Mouse (Mus musculus) liver, adult 2 months (tissue): Measurements from ENCODE around the gene Pdpk1. TPM values are rescaled to one million over a fixed set of nuclear protein-coding genes. Genes with fewer than 3 reads are reported as not detected.

ENCODE experiments used
- DNase-seq: peaks from one replicate; pipeline ENCODE4 v3.0.0-alpha.2; 2011; ENCODE audit warnings: low read depth, low spot score; ENCODE audit errors: extremely low read depth
- H3K27ac ChIP-seq: fragments of 200-500 bp; replicated peaks from 2 replicates; pipeline ENCODE4 v1.5.1; 2012; ENCODE audit warnings: low read depth, mild to moderate bottlenecking, control low read depth, inconsistent platforms, low read length; ENCODE audit not compliant: insufficient read depth
- H3K27me3 ChIP-seq: fragments of 200-500 bp; 2 replicates; pipeline ENCODE4 v1.6.1; 2012; ENCODE audit warnings: mild to moderate bottlenecking, moderate library complexity, low read length, inconsistent platforms; ENCODE audit not compliant: control insufficient read depth, insufficient read depth
- H3K36me3 ChIP-seq: fragments of 200-500 bp; 2 replicates; pipeline ENCODE4 v1.6.1; 2012; ENCODE audit warnings: low read length, inconsistent platforms; ENCODE audit not compliant: control insufficient read depth, insufficient read depth
- H3K4me1 ChIP-seq: fragments of 200-500 bp; 2 replicates; pipeline ENCODE4 v1.6.1; 2011; ENCODE audit warnings: low read length; ENCODE audit not compliant: control insufficient read depth, insufficient read depth
- H3K4me3 ChIP-seq: fragments of 200-500 bp; 2 replicates; pipeline ENCODE4 v1.5.1; 2011; ENCODE audit warnings: low read depth, mild to moderate bottlenecking, control low read depth, low read length, moderate library complexity; ENCODE audit not compliant: insufficient read depth
- H3K79me2 ChIP-seq: fragments of 200-500 bp; 2 replicates; pipeline ENCODE4 v1.6.1; 2012; ENCODE audit warnings: inconsistent platforms, mild to moderate bottlenecking, low read length, moderate library complexity; ENCODE audit not compliant: control insufficient read depth, insufficient read depth
- H3K9ac ChIP-seq: fragments of 200-500 bp; 2 replicates; pipeline ENCODE4 v1.6.1; 2012; ENCODE audit warnings: low read depth, mild to moderate bottlenecking, control low read depth, inconsistent platforms, low read length
- CTCF ChIP-seq: fragments of 200-500 bp; IDR thresholded peaks from 2 replicates; pipeline ENCODE4 v1.5.1; 2011; ENCODE audit warnings: low read depth, low read length, control low read depth
- POLR2A ChIP-seq: fragments of 200-500 bp; IDR thresholded peaks from 2 replicates; pipeline ENCODE4 v1.6.1; 2011; ENCODE audit warnings: low read length, control low read depth; ENCODE audit not compliant: insufficient read depth; ENCODE audit errors: extremely low read depth
- WGBS: fragments of 180-500 bp; shearing (Covaris S2); methylation state at CpG from one replicate; pipeline ENCODE4 v1.1.7; 2018; 5-methylcytosine and 5-hydroxymethylcytosine counted together
- polyA plus RNA-seq: library from polyadenylated mRNA; depleted of rRNA; stranded (reverse); fragments of >200 nt; gene quantifications from 2 replicates; pipeline ENCODE4 v1.2.3, GENCODE M21; 2012
- total RNA-seq: library from RNA; depleted of rRNA; stranded (reverse); fragments of >200 nt; gene quantifications from 2 replicates; pipeline ENCODE4 v1.2.3, GENCODE M21; 2014

The Pdpk1 gene
- total and polyA plus RNA-seq, 2 experiments: 10.2 to 19.7 TPM

GRCm38 (mm10) chr17:24084593-24084992 lies 66.1 kb downstream of the Pdpk1 start:
- TF ChIP-seq CTCF: no peak
- no peak for TF ChIP-seq POLR2A
- H3K4me1 ChIP-seq: no peaks in the 10 kb centered on the region
- no peak overlapping the region for H3K4me3 ChIP-seq
- DNase-seq: no peak
- no peaks in the 10 kb centered on the region for H3K79me2 ChIP-seq
- H3K36me3 ChIP-seq: peaks cover 50% of the 10 kb centered on the region
- H3K27me3 ChIP-seq: no peaks in the 10 kb centered on the region
- H3K9ac ChIP-seq: no peak overlapping the region
- H3K27ac ChIP-seq: no peak overlapping the region
- WGBS: 68% methylated on average over 1 of the region's 1 CpGs

GRCm38 (mm10) chr17:24077101-24077500 lies 73.6 kb downstream of the Pdpk1 start:
- Histone ChIP-seq H3K4me1 (peaks cover 3% of the 10 kb centered on the region; the same call in 1 of the 2 replicates), H3K36me3 (peaks cover 32% of the 10 kb centered on the region), H3K27me3 (no peaks in the 10 kb centered on the region), H3K79me2 (peaks cover 1% of the 10 kb centered on the region; the same call in 1 of the 2 replicates), H3K4me3 (no peak overlapping the region), H3K27ac (no peak overlapping the region), H3K9ac (no peak overlapping the region)
- TF ChIP-seq CTCF: no peak
- TF ChIP-seq POLR2A: no peak
- 96% methylated on average over 2 of the region's 2 CpGs for WGBS
- DNase-seq: no peak

- Histone ChIP-seq H3K9ac (peak within 1 kb of the TSS; percentile 95), H3K27ac (peak within 1 kb of the TSS; percentile 53), H3K27me3 (no peaks in the 10 kb centered on the region), H3K79me2 (peaks cover 4% of the 10 kb centered on the region; the same call in 1 of the 2 replicates), H3K4me3 (peak within 1 kb of the TSS; percentile 81), H3K4me1 (peaks cover 5% of the 10 kb centered on the region; the same call in 1 of the 2 replicates), H3K36me3 (peaks cover 6% of the 10 kb centered on the region; the same call in 1 of the 2 replicates)
- peak; percentile 82 for TF ChIP-seq POLR2A
- no peak for TF ChIP-seq CTCF
- peak; percentile 86 for DNase-seq
- under 1% methylated on average over 61 of the region's 62 CpGs for WGBS
These were observed 77.6 kb downstream of the Pdpk1 start, which contains the start of gene Kctd5 for GRCm38 (mm10) chr17:24072919-24073696. Gene Kctd5 (minus strand): TSS chr17:24073485.

GRCm38 (mm10) chr17:24069531-24069930 lies 81.2 kb downstream of the Pdpk1 start:
- WGBS: 86% methylated on average over 3 of the region's 3 CpGs
- Histone ChIP-seq H3K27me3 (no peaks in the 10 kb centered on the region), H3K36me3 (no peaks in the 10 kb centered on the region), H3K9ac (no peak overlapping the region), H3K27ac (no peak overlapping the region), H3K4me1 (peaks cover 5% of the 10 kb centered on the region; the same call in 1 of the 2 replicates), H3K79me2 (peaks cover 9% of the 10 kb centered on the region; the same call in 1 of the 2 replicates), H3K4me3 (no peak overlapping the region)
- no peak for DNase-seq
- TF ChIP-seq CTCF (no peak), POLR2A (no peak)

DNA sequence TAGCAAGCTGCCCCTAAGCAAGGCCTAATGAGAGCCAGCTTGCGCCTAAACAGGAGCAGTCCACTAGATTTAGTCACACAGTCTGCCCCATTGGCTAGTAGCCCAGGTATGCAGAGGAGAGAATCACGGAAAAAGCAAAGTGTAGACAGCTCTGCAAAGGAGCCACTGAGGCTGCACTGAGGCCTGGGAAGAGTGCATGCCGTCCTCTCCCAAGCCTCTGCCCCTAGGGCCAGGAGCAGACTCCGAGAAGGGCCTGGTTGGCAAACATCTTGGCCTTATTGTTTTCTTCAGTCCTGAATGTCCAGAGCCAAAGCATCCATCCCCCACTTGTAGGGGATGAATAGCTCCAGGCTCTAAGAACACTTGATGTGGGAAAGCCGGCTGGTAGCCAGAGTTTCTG lies 82.5 kb downstream of the Pdpk1 start:
- 84% methylated on average over 5 of the region's 5 CpGs for whole genome bisulfite sequencing
- H3K36me3 ChIP-seq: no peaks in the 10 kb centered on the region
- peaks cover 5% of the 10 kb centered on the region; the same call in 1 of the 2 replicates for H3K4me1 ChIP-seq
- no peak overlapping the region for H3K4me3 ChIP-seq
- H3K79me2 ChIP-seq: peaks cover 9% of the 10 kb centered on the region; the same call in 1 of the 2 replicates
- no peak for DNase-seq
- H3K9ac ChIP-seq: no peak overlapping the region
- H3K27ac ChIP-seq: no peak overlapping the region
- TF ChIP-seq POLR2A: no peak
- TF ChIP-seq CTCF: no peak
- H3K27me3 ChIP-seq: no peaks in the 10 kb centered on the region
